Mouse (Mus musculus) megakaryocyte, embryonic 14.5 days (primary cell): Measurements from ENCODE around the gene Ift80. TPM values are rescaled to one million over a fixed set of nuclear protein-coding genes. Genes with fewer than 3 reads are reported as not detected.

Experiments used
- H3K27me3 ChIP-seq: replicated peaks from 2 replicates; pipeline ENCODE3; 2012; ENCODE audit warnings: inconsistent platforms
- H3K36me3 ChIP-seq: replicated peaks from 2 replicates; pipeline ENCODE3; 2012; ENCODE audit warnings: low read length, inconsistent platforms, mixed read lengths
- H3K4me1 ChIP-seq: 2 replicates; pipeline ENCODE4 v1.6.1; 2012; ENCODE audit warnings: inconsistent platforms
- H3K4me3 ChIP-seq: replicated peaks from 2 replicates; pipeline ENCODE3; 2012; ENCODE audit warnings: moderate library complexity, mild to moderate bottlenecking, inconsistent platforms
- H3K9me3 ChIP-seq: 2 replicates; pipeline ENCODE4 v1.6.1; 2012; ENCODE audit warnings: inconsistent platforms
- FLI1 ChIP-seq: IDR thresholded peaks from 2 replicates; pipeline ENCODE4 v1.6.1; 2012; ENCODE audit warnings: low read length, inconsistent platforms, mixed read lengths
- GATA1 ChIP-seq: IDR thresholded peaks from 3 replicates; pipeline ENCODE4 v1.6.1; 2012; ENCODE audit warnings: mixed read lengths, low read length, inconsistent platforms, borderline replicate concordance
- polyA plus RNA-seq: library from polyadenylated mRNA; stranded (reverse); fragments of >175 nt; gene quantifications from 2 replicates; pipeline ENCODE4 v1.2.3, GENCODE M21; 2012; ENCODE audit warnings: low replicate concordance; ENCODE audit not compliant: insufficient read depth

Gene Ift80
- polyA plus RNA-seq, 1 experiment, result 0.10 TPM

GRCm38 (mm10) chr3:68897154-68897553 is 107.2 kb downstream of the Ift80 start:
- H3K9me3 ChIP-seq, result 0 out of 2 replicates have a peak, but pooled peaks cover 3% of the 10 kb centered on the region
- no peak overlapping the region for H3K4me3 ChIP-seq
- TF ChIP-seq FLI1, result no peak
- TF ChIP-seq GATA1, result no peak
- H3K36me3 ChIP-seq, result peaks cover 21% of the 10 kb centered on the region
- H3K4me1 ChIP-seq, result peaks cover 10% of the 10 kb centered on the region
- no peaks in the 10 kb centered on the region for H3K27me3 ChIP-seq

- H3K4me3 ChIP-seq, result no peak overlapping the region
- H3K36me3 ChIP-seq, result peaks cover 21% of the 10 kb centered on the region
- H3K4me1 ChIP-seq, result peaks cover 10% of the 10 kb centered on the region
- no peaks in the 10 kb centered on the region for H3K27me3 ChIP-seq
- no peak for TF ChIP-seq FLI1
- TF ChIP-seq GATA1, result no peak
- 0 out of 2 replicates have a peak, but pooled peaks cover 3% of the 10 kb centered on the region for H3K9me3 ChIP-seq
Observed at GRCm38 (mm10) chr3:68895426-68895825, 108.9 kb downstream of the Ift80 start.

- Histone ChIP-seq H3K36me3 (no peaks in the 10 kb centered on the region), H3K27me3 (peaks cover 2% of the 10 kb centered on the region), H3K4me3 (no peak overlapping the region), H3K4me1 (no peaks in the 10 kb centered on the region), H3K9me3 (no peaks in the 10 kb centered on the region)
- TF ChIP-seq GATA1 (no peak), FLI1 (no peak)
Observed at GRCm38 (mm10) chr3:68886845-68887244, 117.5 kb downstream of the Ift80 start.

GRCm38 (mm10) chr3:68874079-68874478 is 130.3 kb downstream of the Ift80 start:
- TF ChIP-seq GATA1 (no peak), FLI1 (no peak)
- Histone ChIP-seq H3K4me3 (no peak overlapping the region), H3K36me3 (no peaks in the 10 kb centered on the region), H3K4me1 (peaks cover 17% of the 10 kb centered on the region), H3K9me3 (peaks cover 11% of the 10 kb centered on the region; the same call in 1 of the 2 replicates), H3K27me3 (peaks cover 52% of the 10 kb centered on the region)

GRCm38 (mm10) chr3:68870568-68870950 is 133.8 kb downstream of the Ift80 start:
- Histone ChIP-seq H3K27me3 (peaks cover 75% of the 10 kb centered on the region), H3K36me3 (no peaks in the 10 kb centered on the region), H3K9me3 (peaks cover 3% of the 10 kb centered on the region; the same call in 1 of the 2 replicates), H3K4me1 (peaks cover 19% of the 10 kb centered on the region), H3K4me3 (peak overlapping the region; percentile 92)
- TF ChIP-seq GATA1, result no peak
- no peak for TF ChIP-seq FLI1

- no peak for TF ChIP-seq GATA1
- no peak for TF ChIP-seq FLI1
- Histone ChIP-seq H3K27me3 (peaks cover 73% of the 10 kb centered on the region), H3K9me3 (peaks cover 3% of the 10 kb centered on the region; the same call in 1 of the 2 replicates), H3K4me1 (peaks cover 19% of the 10 kb centered on the region), H3K4me3 (peak overlapping the region; percentile 92), H3K36me3 (no peaks in the 10 kb centered on the region)
Observed at GRCm38 (mm10) chr3:68869691-68870567, 134.4 kb downstream of the Ift80 start.

- Histone ChIP-seq H3K36me3 (no peaks in the 10 kb centered on the region), H3K4me1 (peaks cover 19% of the 10 kb centered on the region), H3K9me3 (peaks cover 3% of the 10 kb centered on the region; the same call in 1 of the 2 replicates), H3K27me3 (peaks cover 71% of the 10 kb centered on the region), H3K4me3 (peak within 1 kb of the TSS; percentile 92)
- TF ChIP-seq GATA1, result no peak
- no peak for TF ChIP-seq FLI1
Observed at GRCm38 (mm10) chr3:68869211-68869690, 135.1 kb downstream of the Ift80 start, which contains the start of gene 1110032F04Rik. Gene 1110032F04Rik (plus strand): TSS chr3:68869586.

- H3K9me3 ChIP-seq, result no peaks in the 10 kb centered on the region
- no peak overlapping the region for H3K4me3 ChIP-seq
- peaks cover 11% of the 10 kb centered on the region for H3K4me1 ChIP-seq
- peaks cover 19% of the 10 kb centered on the region for H3K27me3 ChIP-seq
- TF ChIP-seq GATA1 (no peak), FLI1 (no peak)
- H3K36me3 ChIP-seq, result no peaks in the 10 kb centered on the region
Observed at GRCm38 (mm10) chr3:68852414-68852813, 152.0 kb downstream of the Ift80 start.

GRCm38 (mm10) chr3:68848323-68848722 is 156.0 kb downstream of the Ift80 start:
- no peak for TF ChIP-seq GATA1
- no peak for TF ChIP-seq FLI1
- Histone ChIP-seq H3K9me3 (peaks cover 14% of the 10 kb centered on the region), H3K4me1 (no peaks in the 10 kb centered on the region), H3K27me3 (peaks cover 11% of the 10 kb centered on the region), H3K4me3 (no peak overlapping the region), H3K36me3 (no peaks in the 10 kb centered on the region)

GRCm38 (mm10) chr3:68844025-68844424 is 160.3 kb downstream of the Ift80 start:
- Histone ChIP-seq H3K4me1 (no peaks in the 10 kb centered on the region), H3K4me3 (no peak overlapping the region), H3K9me3 (peaks cover 14% of the 10 kb centered on the region), H3K27me3 (peaks cover 34% of the 10 kb centered on the region), H3K36me3 (no peaks in the 10 kb centered on the region)
- TF ChIP-seq FLI1, result no peak
- no peak for TF ChIP-seq GATA1

Other genes starting within 250 kb of the Ift80 start
- 0.03 TPM in 1 of 2 replicates, not detected in the other for gene 1110032F04Rik, start 135.0 kb downstream of the Ift80 start, polyA plus RNA-seq
- gene Smc4, start 168 bp upstream of the Ift80 start, polyA plus RNA-seq, result 28.7 and 32.9 TPM in 2 replicates
- 0.35 TPM in 1 of 2 replicates, not detected in the other for gene Trim59, start 40.2 kb upstream of the Ift80 start, polyA plus RNA-seq
- gene Kpna4, start 122.5 kb upstream of the Ift80 start, polyA plus RNA-seq, result 4.2 and 5.1 TPM in 2 replicates
- not detected in 2 replicates for gene Arl14, start 217.8 kb upstream of the Ift80 start, polyA plus RNA-seq